Mouse (Mus musculus): Measurements from ENCODE around the gene Abhd15. TPM values are rescaled to one million over a fixed set of nuclear protein-coding genes. Genes with fewer than 3 reads are reported as not detected.

Abhd15 gene
- total RNA-seq, 4 experiments from 2014 or later = 1.0 to 2.4 (median 1.6) TPM

Other genes with a start within 250 kb of the Abhd15 start
- 10 to 100 TPM; 24.5 to 34.0 (median 28.6) TPM for gene Coro6, start 52.7 kb upstream of the Abhd15 start, total RNA-seq (2022)
- gene Ankrd13b, start 25.4 kb upstream of the Abhd15 start, total RNA-seq (2022) = 10 to 100 TPM; 71.2 to 78.4 (median 73.7) TPM
- gene Git1, start 21.6 kb upstream of the Abhd15 start, total RNA-seq (2022) = 100 to 1,000 TPM; 266 to 292 (median 282) TPM
- 1 to 10 TPM; 4.9 to 9.1 (median 8.8) TPM for gene Trp53i13, start 859 bp downstream of the Abhd15 start, total RNA-seq (2022)
- gene Gm10392, start 4.1 kb downstream of the Abhd15 start, total RNA-seq (2022) = under 1 TPM in 1 of 4 experiments, not detected in 3; 0.20 TPM
- gene Taok1, start 92.7 kb downstream of the Abhd15 start, total RNA-seq (2022) = 100 to 1,000 TPM in 2 of 4 experiments, 10 to 100 TPM in 2; 99.9 to 115 (median 107) TPM
- 10 to 100 TPM; 72.4 to 86.8 (median 77.3) TPM for gene Nufip2, start 171.0 kb downstream of the Abhd15 start, total RNA-seq (2022)
- not detected for gene Cryba1, start 210.2 kb downstream of the Abhd15 start, total RNA-seq (2022)
- gene Myo18a, start 248.1 kb downstream of the Abhd15 start, total RNA-seq (2022) = 100 to 1,000 TPM; 136 to 156 (median 149) TPM

All from layer of hippocampus, adult 8-10 months (tissue).